Mouse (Mus musculus): ENCODE results near the gene Slc5a10. TPM values are rescaled to one million over a fixed set of nuclear protein-coding genes. Genes with fewer than 3 reads are reported as not detected.
A peak's percentile ranks its signal among the peaks of the same experiment; 100 is the strongest.

Gene Slc5a10
- total RNA-seq, 2 experiments from 2014 or later = 0.19 TPM; not detected in 1

DNA sequence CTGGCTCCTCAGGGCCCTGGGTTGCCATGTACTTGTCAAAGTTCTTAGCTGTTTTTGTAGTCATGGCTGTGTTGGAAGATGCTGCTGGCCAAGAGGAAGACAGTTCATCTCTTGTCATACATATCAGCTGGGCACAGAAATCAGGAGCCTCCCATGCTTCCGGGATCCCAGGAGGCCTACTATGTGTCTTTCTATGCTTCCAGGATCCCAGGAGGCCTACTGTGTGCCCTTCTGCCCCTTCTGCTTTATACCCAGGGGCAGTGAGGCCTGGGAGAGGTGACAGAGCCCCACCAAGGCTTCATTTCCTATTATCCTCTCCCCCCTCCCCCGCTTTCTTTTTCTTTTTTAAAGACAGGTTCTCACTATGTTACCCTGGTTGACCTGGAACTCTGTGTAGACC lies 15.0 kb downstream of the Slc5a10 start:
- no peak for DNase-seq (ENCODE audit: low spot score in 2 of 2)

GRCm38 (mm10) chr11:61702494-61702893 lies 18.1 kb downstream of the Slc5a10 start:
- DNase-seq (ENCODE audit: low spot score in 2 of 2) = no peak

DNA sequence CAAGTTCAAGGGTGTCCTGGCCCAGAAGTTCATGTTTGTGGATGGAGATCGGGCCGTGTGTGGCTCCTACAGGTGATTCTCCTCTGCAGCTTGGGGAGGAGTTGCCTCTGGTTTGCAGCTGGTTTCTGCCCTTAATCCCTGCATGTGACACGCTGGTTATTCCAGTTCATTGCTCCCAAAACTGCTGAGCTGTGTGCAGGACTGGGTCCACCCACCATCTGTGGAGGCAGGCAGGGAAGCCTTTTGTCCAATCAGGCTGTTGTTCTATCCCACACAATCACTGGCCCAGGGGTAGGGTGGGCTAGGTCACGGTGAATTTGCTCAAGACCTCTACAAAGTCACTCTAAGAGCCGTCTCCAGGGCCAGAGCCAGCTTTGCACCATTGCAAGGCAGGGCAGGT lies 18.9 kb downstream of the Slc5a10 start:
- DNase-seq (ENCODE audit: low spot score in 2 of 2) = no peak

DNA sequence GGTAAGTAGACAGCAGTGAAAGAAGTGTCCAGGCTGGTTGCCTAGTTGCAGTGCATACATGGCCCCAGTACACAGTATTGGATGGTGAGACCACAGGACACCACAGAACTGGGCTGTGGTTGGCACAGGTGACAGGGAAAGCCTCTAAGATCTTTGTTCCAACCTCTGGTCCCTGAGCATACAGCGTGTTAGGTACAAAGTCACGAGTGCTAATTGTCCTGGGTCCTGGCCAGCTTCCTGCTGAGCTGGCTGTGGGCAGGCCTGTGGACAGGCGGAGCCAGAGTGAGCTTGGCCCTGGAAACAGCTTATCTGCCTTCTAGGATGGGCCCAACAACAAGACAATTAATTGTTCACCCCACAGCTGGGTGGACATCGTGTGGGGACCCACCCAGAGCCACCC lies 20.7 kb downstream of the Slc5a10 start:
- no peak for DNase-seq (ENCODE audit: low spot score in 2 of 2)

DNA sequence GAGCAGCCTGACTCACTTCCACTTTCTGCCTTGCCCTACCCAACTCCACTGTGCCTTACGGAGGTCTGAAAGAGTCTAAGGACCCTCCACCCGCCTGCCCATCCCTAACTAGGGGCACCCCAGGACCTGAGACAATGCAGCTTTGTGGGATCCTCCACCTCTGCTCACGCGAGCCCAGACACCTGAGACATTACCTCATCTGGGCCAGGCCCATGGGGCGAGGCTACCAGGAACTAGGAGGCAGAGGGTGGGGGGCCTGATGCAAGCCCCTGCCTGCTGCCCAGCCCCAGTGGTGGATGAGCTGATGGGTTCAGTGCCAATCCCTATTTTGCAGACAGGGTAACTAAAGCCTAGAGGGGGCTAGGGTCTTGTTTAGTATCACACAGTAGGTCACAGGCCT lies 21.2 kb downstream of the Slc5a10 start:
- DNase-seq (ENCODE audit: low spot score in 2 of 2) = no peak

DNA sequence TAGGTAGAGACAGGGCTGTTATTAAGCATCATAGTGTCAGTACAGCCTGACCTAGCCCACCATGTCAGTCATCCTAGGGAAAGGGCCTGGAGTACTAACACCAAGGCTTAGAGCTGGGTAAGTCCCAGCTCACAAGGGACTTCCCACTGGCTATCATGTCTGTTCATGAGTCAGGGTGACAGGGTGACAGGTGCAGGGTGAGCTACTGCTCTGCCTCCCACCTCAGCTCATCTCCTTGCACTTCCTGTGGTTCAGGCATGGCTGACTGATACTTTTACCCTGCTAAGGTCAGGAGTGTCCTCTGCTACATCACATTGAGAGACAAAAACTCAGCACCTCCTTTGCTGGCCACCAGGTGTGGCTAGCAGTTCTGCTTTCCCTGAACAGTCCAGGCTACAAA lies 21.8 kb downstream of the Slc5a10 start:
- DNase-seq (ENCODE audit: low spot score in 2 of 2) = no peak

- DNase-seq (ENCODE audit: low spot score in 2 of 2) = no peak
Measured at GRCm38 (mm10) chr11:61692996-61693395, 27.6 kb downstream of the Slc5a10 start.

DNA sequence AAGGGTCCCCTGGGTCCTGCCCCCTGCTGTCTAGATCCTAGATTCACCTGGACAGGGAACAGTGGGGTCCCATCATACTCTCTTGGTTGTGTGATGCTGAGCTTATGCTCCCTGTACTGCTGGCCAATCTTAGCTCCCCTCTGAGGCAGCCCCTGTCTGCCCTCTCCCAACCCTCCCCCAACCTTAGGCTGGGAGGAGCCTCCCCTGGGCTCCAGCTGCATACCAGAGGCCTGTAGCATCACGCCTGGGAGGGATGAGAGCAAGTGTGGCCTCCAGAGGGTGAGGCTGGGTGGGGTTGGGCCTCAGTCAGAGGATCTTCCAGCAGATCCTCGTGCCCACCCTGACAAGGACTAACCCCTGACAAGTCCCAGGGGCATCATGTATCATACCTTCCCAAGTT lies 33.0 kb downstream of the Slc5a10 start:
- DNase-seq (ENCODE audit: low spot score in 2 of 2) = no peak

DNA sequence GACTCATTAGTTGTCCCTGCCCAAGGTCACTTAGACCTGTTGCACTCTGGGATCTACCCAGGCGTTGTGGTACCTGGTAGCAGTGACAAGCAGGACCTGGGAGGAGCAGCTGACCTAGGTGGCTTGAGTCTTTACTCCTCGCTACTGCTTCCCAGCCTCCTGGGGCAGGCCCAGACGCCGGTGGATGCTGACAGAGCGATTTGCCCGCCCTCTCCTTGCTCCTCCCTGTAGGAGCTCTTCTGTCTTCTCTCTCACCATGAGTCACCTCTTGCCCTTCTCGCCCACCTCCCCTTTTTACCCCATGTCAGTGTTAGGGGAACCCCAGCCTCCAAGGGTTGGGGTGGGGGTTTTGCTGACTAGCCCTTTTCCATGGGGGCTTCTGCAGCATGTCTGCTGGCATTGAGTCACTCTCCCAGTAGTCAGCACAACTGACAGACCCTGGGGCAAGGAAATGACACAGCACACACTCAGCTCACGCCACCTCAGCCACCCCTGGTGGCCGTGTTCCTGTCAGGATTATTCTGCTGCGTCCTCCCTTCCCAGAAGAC lies 33.6 kb downstream of the Slc5a10 start:
- DNase-seq (ENCODE audit: low spot score in 2 of 2) = no peak

GRCm38 (mm10) chr11:61686141-61686540 lies 34.5 kb downstream of the Slc5a10 start:
- DNase-seq (ENCODE audit: low spot score in 2 of 2) = no peak

DNA sequence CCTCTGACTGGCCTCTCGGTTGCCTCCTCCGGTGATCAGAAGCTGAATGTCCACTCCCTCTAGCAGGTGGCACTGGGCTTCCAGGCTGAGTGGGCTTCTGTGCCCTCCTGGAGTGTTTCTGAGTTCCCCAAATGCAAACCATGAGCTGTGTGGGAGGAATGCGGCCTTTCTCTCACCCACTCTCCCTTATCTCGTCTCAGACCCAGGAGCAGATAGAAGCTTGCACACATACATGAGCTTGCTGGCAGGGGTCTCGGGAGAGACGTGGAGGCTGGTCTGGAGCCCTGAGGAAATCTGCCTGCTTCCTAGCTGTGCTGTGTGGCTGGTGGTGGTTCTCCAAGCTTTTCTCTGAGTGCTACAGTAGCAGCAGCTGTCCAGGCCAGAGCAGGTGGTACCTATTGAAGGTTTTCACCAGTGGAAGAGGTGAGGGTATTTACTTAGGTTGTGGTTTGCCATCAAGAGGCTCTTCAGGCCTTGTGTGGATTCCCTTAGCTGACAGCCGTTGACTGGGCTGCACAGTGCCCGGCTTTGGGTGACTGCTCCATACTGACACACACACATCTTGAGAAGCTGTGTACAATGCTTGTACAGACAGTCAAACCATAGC lies 35.4 kb downstream of the Slc5a10 start:
- no peak for DNase-seq (ENCODE audit: low spot score in 2 of 2)

- no peak for DNase-seq (ENCODE audit: low spot score in 2 of 2)
Measured at GRCm38 (mm10) chr11:61683907-61684731, 36.5 kb downstream of the Slc5a10 start, which contains the start of gene Fam83g. Fam83g (plus strand) TSS chr11:61684091.

- DNase-seq (ENCODE audit: low spot score in 2 of 2) = no peak
Measured at GRCm38 (mm10) chr11:61679091-61679866, 41.3 kb downstream of the Slc5a10 start.

DNA sequence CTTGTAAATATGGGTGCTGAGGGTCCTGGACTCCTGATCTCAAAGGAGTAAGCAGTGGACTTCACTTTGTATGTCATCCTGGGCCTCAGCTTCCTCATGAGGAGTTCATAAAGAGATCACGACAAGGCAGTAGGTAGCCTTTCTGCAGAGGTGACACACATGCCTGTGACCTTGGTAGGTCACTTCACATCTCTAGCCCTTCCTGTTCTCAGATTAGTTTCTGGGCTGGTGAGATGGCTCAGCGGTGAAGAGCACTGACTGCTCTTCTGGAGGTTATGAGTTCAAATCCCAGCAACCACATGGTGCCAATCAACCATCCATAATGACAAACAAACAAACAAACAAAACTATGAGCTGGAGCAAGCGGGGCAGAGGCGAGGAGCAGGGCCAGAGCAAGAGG lies 42.9 kb downstream of the Slc5a10 start:
- DNase-seq (ENCODE audit: low spot score in 2 of 2) = no peak

DNA sequence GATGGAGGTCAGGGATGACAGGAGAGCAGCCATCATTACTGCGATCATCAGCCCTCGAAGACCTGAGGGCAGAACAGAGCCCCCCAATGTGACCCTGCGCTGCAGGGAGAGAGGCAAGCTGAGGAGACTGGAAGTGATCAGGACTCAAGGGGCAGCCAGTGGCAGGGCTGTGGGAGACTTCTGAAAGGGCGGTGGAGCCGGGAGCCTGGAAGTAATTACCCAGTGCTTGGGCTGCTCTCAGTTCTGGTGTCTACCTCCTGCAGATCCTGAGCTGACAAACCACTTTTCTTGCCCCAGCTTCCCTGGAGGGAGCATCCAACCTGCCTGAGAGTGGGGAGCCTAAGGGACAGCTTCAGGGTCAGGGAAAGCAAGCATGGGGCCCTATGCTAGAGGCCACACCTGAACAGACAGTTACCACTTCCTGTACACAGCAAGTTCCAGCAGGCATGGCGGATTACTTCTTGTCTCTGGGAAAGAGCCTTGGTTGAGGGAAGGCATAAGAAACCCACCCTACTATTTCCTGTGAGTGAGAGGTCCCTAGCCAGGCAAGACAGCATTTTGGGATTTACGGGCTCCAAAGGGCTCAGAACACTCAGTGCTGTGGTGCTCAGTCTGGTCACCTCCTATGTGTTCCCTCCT lies 44.3 kb downstream of the Slc5a10 start:
- DNase-seq (ENCODE audit: low spot score in 2 of 2) = no peak

DNA sequence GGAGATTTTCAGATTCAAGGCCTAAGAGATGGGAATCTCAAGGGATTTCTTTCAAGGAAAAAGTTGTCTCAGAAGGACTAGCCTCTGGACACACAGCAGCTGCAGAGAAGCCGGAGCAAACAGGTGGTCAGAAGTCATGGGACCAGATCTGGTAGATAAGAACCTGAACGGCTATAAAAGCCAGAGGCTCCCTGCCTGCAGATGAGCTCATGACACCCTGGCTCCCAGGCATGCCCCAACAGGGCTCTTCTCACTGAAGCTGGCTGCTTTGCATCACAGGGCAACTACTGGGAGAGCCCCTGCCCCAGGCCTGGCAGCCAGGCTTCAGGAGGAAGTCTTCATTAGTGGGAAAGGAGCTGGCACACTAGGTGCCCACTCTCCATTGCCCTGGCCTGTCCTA lies 45.3 kb downstream of the Slc5a10 start:
- no peak for DNase-seq (ENCODE audit: low spot score in 2 of 2)

DNA sequence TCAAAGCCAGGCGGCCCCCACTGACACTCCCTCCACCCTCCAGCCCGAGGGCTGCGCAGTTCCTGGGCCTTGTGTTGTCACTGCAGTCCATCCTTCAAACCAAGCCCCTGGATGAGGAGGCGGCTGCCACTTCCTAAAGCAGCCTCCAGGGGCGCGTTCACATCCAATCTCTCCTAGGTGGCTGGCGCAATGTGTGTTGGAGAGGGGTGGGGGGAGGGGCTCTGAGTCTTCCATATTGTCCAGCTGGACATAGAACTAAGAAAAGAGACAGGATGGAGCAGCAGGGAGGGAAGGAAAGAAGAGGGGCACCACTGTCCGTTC lies 45.8 kb downstream of the Slc5a10 start:
- no peak for DNase-seq (ENCODE audit: low spot score in 2 of 2)

- no peak for DNase-seq (ENCODE audit: low spot score in 2 of 2)
Measured at GRCm38 (mm10) chr11:61674151-61674838, 46.3 kb downstream of the Slc5a10 start.

DNA sequence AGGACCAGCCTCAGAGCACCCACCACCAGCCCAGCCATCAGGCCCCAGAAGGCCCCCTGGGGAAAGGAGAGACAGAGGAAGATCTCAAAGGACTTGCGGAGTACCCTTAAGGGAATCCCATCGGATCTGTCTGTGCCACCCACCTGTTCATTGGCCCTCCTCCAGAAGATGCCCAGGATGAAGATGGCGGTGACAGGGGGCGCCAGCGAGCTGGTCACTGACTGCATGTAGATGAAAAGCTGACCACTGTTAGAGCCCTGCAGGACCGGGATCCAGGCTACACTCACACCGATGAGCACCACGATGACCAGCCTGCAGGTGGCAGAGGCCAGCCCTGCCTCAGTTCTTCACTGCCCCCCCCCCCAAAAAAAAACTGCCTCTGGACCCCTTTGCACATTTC lies 46.9 kb downstream of the Slc5a10 start:
- peak; percentile 12 to 31 for DNase-seq (ENCODE audit: low spot score in 2 of 2)

- DNase-seq (ENCODE audit: low spot score in 2 of 2) = no peak
Measured at GRCm38 (mm10) chr11:61671781-61672383, 48.7 kb downstream of the Slc5a10 start.
